Mouse (Mus musculus) adrenal gland (tissue): Measurements from ENCODE around the gene Mfap4.

Source experiments
- intact Hi-C: fragments of 180-260 bp; cut with DNase I; formaldehyde crosslinking; loops from one replicate; pipeline ENCODE4 v1.15.1; 2025

The Mfap4 gene

GRCm38 (mm10) chr11:61514953-61515352, 29.7 kb downstream of the Mfap4 start:
- intact Hi-C loops: loop anchor here (5.0 kb wide), 1 partner anchor 67 kb away; no protein-coding TSS in a partner anchor

GRCm38 (mm10) chr11:61517971-61518370, 32.7 kb downstream of the Mfap4 start:
- intact Hi-C loops: loop anchor here (5.0 kb wide), 1 partner anchor 64 kb away; no protein-coding TSS in a partner anchor

- intact Hi-C loops: loop anchor here (5.0 kb wide), 1 partner anchor 63 kb away; no protein-coding TSS in a partner anchor
Measured at GRCm38 (mm10) chr11:61518871-61519270, 33.6 kb downstream of the Mfap4 start.

GRCm38 (mm10) chr11:61519484-61520107, 34.4 kb downstream of the Mfap4 start:
- intact Hi-C loops: loop anchor here (5.0 kb wide), 1 partner anchor 63 kb away; no protein-coding TSS in a partner anchor

- intact Hi-C loops: no loop called here
Measured at GRCm38 (mm10) chr11:61526872-61527271, 41.6 kb downstream of the Mfap4 start.

GRCm38 (mm10) chr11:61529268-61529713, 44.1 kb downstream of the Mfap4 start:
- intact Hi-C loops: no loop called here

- intact Hi-C loops: no loop called here
Measured at GRCm38 (mm10) chr11:61532820-61533219, 47.6 kb downstream of the Mfap4 start.

GRCm38 (mm10) chr11:61533571-61533970, 48.3 kb downstream of the Mfap4 start:
- intact Hi-C loops: no loop called here

- intact Hi-C loops: loop anchor here (5.0 kb wide), 1 partner anchor 42 kb away; the partner anchor contains the start of gene Epn2
Measured at GRCm38 (mm10) chr11:61535530-61535929, 50.3 kb downstream of the Mfap4 start.

- intact Hi-C loops: loop anchor here (5.0 kb wide), 1 partner anchor 40 kb away; the partner anchor contains the start of gene Epn2
Measured at GRCm38 (mm10) chr11:61536952-61537351, 51.7 kb downstream of the Mfap4 start.

GRCm38 (mm10) chr11:61537362-61537761, 52.1 kb downstream of the Mfap4 start:
- intact Hi-C loops: loop anchor here (5.0 kb wide), 1 partner anchor 40 kb away; the partner anchor contains the start of gene Epn2
